13 mouse cellular contexts compared by ENCODE assay signal in genomic region chr3:155548204-155548603, GRCm38 (mm10).
"Had no signal": no experiment of that assay in that cellular context is flagged by ENCODE, and none has a peak within 500 bp of the region (broad histone marks: within the 10 kb centered on the region; RNA-seq: fewer than 3 reads in every experiment).

No protein-coding gene starts in this region.

- H3K27ac ChIP-seq: kidney, postnatal 0 days; limb, embryonic 15.5 days; liver, embryonic 12.5 days; macrophage; midbrain, embryonic 12.5 days; stomach, postnatal 0 days had no signal

- H3K9ac ChIP-seq: limb, embryonic 15.5 days; liver, embryonic 12.5 days; lung, embryonic 14.5 days; midbrain, embryonic 12.5 days had no signal

- ATAC-seq: liver, embryonic 12.5 days had no signal

- DNase-seq: kidney, adult 11 months; kidney, adult 9 months; kidney, postnatal 4 days; lung, embryonic 14.5 days; lung, postnatal 10 days; thymus, postnatal 4 days had no signal

- H3K4me1 ChIP-seq: limb, embryonic 15.5 days; liver, embryonic 12.5 days; megakaryocyte, embryonic 14.5 days; midbrain, embryonic 12.5 days had no signal

- H3K9me3 ChIP-seq: limb, embryonic 15.5 days; liver, embryonic 12.5 days; midbrain, embryonic 12.5 days had no signal

- H3K27me3 ChIP-seq: limb, embryonic 15.5 days; liver, embryonic 12.5 days; megakaryocyte, embryonic 14.5 days; midbrain, embryonic 12.5 days had no signal

- H3K4me3 ChIP-seq: limb, embryonic 15.5 days; liver, embryonic 12.5 days; megakaryocyte, embryonic 14.5 days; midbrain, embryonic 12.5 days had no signal

- H3K36me3 ChIP-seq: limb, embryonic 15.5 days; liver, embryonic 12.5 days; midbrain, embryonic 12.5 days had no signal

- H3K4me2 ChIP-seq: limb, embryonic 15.5 days; liver, embryonic 12.5 days; lung, embryonic 14.5 days; midbrain, embryonic 12.5 days had no signal
